20 mouse cellular contexts compared by ENCODE assay signal in genomic region chr19:27585566-27585965, GRCm38 (mm10).
"Had no signal": no experiment of that assay in that cellular context is flagged by ENCODE, and none has a peak within 500 bp of the region (broad histone marks: within the 10 kb centered on the region; RNA-seq: fewer than 3 reads in every experiment).

No protein-coding gene starts in this region.

- DNase-seq: liver, embryonic 13.5 days; liver, postnatal 0 days; lung, adult 2 months; lung, postnatal 10 days; lung, postnatal 36 days; retina, postnatal 1 day; right cerebral cortex, adult 18-20 months; right cerebral cortex, postnatal 25 days; right cerebral cortex, postnatal 4 days; spleen, adult 18-20 months; thymus, adult 18-20 months; thymus, postnatal 14 days; thymus, postnatal 36 days had no signal

- H3K4me2 ChIP-seq: liver, embryonic 13.5 days; liver, embryonic 15.5 days; lung, embryonic 15.5 days; midbrain, embryonic 11.5 days; midbrain, embryonic 13.5 days; midbrain, embryonic 15.5 days had no signal

- H3K9me3 ChIP-seq: liver, embryonic 13.5 days; liver, embryonic 15.5 days; lung, embryonic 15.5 days; midbrain, embryonic 13.5 days; midbrain, embryonic 15.5 days had no signal

- ATAC-seq: liver, postnatal 0 days; midbrain, embryonic 13.5 days; midbrain, embryonic 15.5 days had no signal

- H3K36me3 ChIP-seq: liver, embryonic 13.5 days; liver, embryonic 15.5 days; lung, embryonic 15.5 days; midbrain, embryonic 13.5 days; midbrain, embryonic 15.5 days had no signal

- H3K9ac ChIP-seq: liver, embryonic 13.5 days; liver, embryonic 15.5 days; liver, postnatal 0 days; lung, embryonic 15.5 days; midbrain, embryonic 13.5 days; midbrain, embryonic 15.5 days had no signal

- H3K27ac ChIP-seq: liver, embryonic 13.5 days; liver, embryonic 15.5 days; lung, embryonic 15.5 days; macrophage; midbrain, embryonic 13.5 days; midbrain, embryonic 15.5 days had no signal

- H3K4me3 ChIP-seq: liver, embryonic 13.5 days; liver, embryonic 15.5 days; lung, embryonic 15.5 days; megakaryocyte, embryonic 14.5 days; midbrain, embryonic 13.5 days; midbrain, embryonic 15.5 days had no signal

- H3K27me3 ChIP-seq: liver, embryonic 13.5 days; liver, embryonic 15.5 days; lung, embryonic 15.5 days; megakaryocyte, embryonic 14.5 days; midbrain, embryonic 13.5 days; midbrain, embryonic 15.5 days had no signal
